Mouse (Mus musculus): ENCODE measurements around the gene Mgat4e. TPM values are rescaled to one million over a fixed set of nuclear protein-coding genes. Genes with fewer than 3 reads are reported as not detected.

Gene Mgat4e
- total RNA-seq, 2 experiments from 2014 or later, result not detected

- no peak for DNase-seq (ENCODE audit: extremely low spot score in 1 of 2, low spot score in 1 of 2)
Observed at GRCm38 (mm10) chr1:134515891-134516290, 33.6 kb downstream of the Mgat4e start.

DNA sequence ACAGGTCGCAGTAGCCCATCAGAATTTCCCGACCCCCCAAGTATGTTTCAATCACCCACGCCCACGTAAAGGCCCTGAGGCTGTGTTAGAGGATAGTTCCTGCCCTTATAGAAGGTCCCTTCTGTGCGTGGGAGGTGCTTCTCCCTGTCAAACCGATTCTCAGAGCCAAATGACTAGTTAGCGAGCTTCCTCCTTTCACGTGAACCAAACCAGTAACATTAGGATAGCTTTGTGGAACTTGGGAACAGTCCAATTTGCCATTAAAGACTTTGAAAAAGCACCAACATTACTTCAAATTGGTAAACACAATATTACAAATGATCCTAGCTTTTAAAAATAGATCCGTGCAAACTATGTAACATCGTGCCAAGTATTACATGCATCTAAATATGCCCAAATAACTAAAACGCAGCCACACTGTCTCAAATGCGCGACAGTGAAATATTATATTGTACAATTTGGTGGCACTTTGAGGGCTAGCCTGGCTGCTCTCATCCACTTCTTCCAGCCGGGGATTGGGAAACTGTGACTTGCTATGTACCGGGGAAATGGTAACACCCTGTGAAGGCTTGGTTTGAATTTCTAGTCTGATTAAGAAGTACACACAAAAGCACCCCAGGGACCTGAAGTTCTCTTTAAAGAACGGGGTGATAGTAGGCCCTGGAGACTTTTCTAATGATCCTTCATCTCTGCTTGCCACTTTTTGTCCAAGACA is 35.4 kb downstream of the Mgat4e start:
- DNase-seq (ENCODE audit: extremely low spot score in 1 of 2, low spot score in 1 of 2), result no peak

DNA sequence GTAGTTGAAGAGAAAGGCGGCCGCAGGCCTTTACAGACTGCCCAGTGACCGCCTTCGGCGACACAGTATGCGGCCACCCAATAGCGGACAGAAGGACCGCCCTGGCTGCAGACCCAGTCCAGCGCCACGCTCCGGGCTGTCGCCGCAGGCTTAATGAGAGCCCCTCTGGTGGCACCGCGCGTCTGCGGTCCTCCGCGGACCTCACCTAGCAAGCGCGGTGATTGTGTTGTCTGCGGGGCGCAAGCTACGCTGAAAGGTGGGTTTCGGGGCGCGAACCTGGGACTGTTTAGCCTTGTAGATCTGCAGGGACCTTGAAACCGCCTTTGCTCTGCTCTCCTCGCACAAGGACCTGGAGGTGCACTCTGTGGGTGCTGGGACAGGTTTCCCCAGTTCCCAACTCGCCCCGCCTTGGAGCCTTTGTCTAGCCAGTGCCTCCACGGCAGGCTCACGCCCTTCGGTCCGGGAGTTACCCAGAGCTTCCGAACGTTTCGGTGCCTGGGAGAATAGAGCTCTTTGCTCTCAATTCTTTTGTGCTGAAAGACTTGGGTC is 36.1 kb downstream of the Mgat4e start:
- no peak for DNase-seq (ENCODE audit: extremely low spot score in 1 of 2, low spot score in 1 of 2)

GRCm38 (mm10) chr1:134512584-134512983 is 36.9 kb downstream of the Mgat4e start:
- DNase-seq (ENCODE audit: extremely low spot score in 1 of 2, low spot score in 1 of 2), result no peak

DNA sequence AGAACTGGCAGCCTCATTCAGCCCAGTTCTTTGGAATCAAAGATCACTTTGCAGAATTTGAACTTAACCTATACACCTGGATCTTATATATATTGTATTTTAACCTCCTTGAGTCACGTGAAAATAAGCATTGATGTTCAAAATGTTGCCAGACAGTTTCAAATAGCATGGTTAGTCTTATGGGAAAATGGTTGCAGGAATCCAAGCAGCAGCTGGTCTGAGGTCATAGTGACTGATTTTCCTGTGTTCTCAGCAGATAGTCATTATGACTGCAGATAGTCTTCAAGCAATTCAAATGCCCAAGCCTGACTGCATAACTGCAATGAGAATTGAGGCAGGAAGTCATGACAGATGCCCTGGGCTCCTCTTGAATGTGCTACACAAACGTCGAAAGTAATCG is 37.3 kb downstream of the Mgat4e start:
- DNase-seq (ENCODE audit: extremely low spot score in 1 of 2, low spot score in 1 of 2), result no peak

DNA sequence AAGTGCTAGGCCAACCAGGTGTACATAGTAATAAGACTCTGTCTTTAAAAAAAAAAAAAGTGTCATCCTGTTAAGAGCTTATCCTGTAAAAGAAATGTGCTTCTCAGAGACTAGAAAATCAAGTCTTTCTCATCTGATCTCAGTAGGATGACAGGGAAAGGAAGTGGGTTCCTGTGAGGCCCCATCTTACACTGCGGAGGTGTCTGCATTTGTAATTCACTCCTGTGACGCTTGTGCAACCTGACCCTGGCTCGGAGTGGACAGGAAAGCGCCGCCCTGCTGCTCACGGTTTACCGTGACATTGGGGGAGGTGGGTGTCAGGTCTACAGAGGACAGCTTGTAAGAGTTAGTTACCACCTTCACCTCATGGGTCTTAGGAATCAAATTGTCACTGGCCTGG is 39.5 kb downstream of the Mgat4e start:
- DNase-seq (ENCODE audit: extremely low spot score in 1 of 2, low spot score in 1 of 2), result no peak

- DNase-seq (ENCODE audit: extremely low spot score in 1 of 2, low spot score in 1 of 2), result no peak
Observed at GRCm38 (mm10) chr1:134506201-134506600, 43.3 kb downstream of the Mgat4e start.

GRCm38 (mm10) chr1:134500916-134501315 is 48.6 kb downstream of the Mgat4e start:
- no peak for DNase-seq (ENCODE audit: extremely low spot score in 1 of 2, low spot score in 1 of 2)

DNA sequence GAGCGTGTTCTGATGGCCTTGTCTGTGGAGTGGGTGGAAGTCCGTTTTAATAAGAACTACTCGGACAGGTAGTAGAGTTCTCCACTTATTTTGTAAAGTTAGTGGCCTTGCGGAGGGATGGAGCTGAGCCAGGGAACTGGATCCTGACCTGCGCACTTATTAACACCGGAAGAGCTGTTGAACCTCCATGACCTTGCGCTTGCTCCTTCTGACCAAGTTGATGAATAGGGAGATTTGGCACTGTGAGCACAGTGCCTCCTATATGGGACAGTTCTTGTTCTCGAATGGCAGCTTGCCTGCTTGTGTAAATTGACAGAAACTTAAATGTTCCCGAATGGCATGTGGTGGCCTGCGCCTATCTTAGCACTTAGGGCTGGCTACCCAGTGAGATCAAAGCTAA is 53.5 kb downstream of the Mgat4e start:
- DNase-seq (ENCODE audit: extremely low spot score in 1 of 2, low spot score in 1 of 2), result no peak

GRCm38 (mm10) chr1:134495216-134495539 is 54.3 kb downstream of the Mgat4e start:
- no peak for DNase-seq (ENCODE audit: extremely low spot score in 1 of 2, low spot score in 1 of 2)

GRCm38 (mm10) chr1:134494428-134495215 is 54.9 kb downstream of the Mgat4e start, which contains the start of gene Rabif:
Gene Rabif, plus strand, starts transcription at chr1:134494648.
- peak; percentile 97 to 98 for DNase-seq (ENCODE audit: extremely low spot score in 1 of 2, low spot score in 1 of 2)

GRCm38 (mm10) chr1:134493956-134494355 is 55.5 kb downstream of the Mgat4e start:
- no peak for DNase-seq (ENCODE audit: extremely low spot score in 1 of 2, low spot score in 1 of 2)

DNA sequence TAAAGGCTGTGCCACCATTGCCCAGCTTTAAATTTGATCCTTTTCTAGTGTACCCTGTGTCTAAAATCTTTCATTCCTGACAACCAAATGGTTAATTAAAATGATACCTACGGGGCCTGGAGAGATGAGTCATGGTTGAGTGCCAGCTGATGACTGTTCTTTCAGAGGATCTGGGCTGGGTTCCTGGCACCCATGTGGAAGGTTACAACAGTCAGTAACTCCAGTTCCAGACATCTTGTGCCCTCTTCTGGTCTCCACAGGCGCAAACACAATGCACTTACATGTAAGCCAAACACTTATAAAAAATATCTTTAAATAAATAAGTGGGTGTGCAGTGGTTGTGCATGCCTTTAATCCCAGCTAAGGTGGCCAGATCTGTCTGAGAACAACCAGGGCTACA is 56.0 kb downstream of the Mgat4e start:
- no peak for DNase-seq (ENCODE audit: extremely low spot score in 1 of 2, low spot score in 1 of 2)

- DNase-seq (ENCODE audit: extremely low spot score in 1 of 2, low spot score in 1 of 2), result no peak
Observed at GRCm38 (mm10) chr1:134492276-134492675, 57.2 kb downstream of the Mgat4e start.

Other genes starting within 250 kb of the Mgat4e start
- gene Ppfia4, start 216.8 kb downstream of the Mgat4e start, total RNA-seq (2021), result 10 to 100 TPM; 69.3 to 78.8 TPM
- 10 to 100 TPM; 73.0 to 91.4 TPM for gene Tmem183a, start 187.7 kb downstream of the Mgat4e start, total RNA-seq (2021)
- not detected for gene 4933406M09Rik, start 163.7 kb downstream of the Mgat4e start, total RNA-seq (2021)
- 10 to 100 TPM; 28.7 to 33.2 TPM for gene Cyb5r1, start 144.1 kb downstream of the Mgat4e start, total RNA-seq (2021)
- 10 to 100 TPM; 58.7 to 61.1 TPM for gene Adipor1, start 134.3 kb downstream of the Mgat4e start, total RNA-seq (2021)
- gene Klhl12, start 94.2 kb downstream of the Mgat4e start, total RNA-seq (2021), result 10 to 100 TPM; 40.2 to 43.8 TPM
- 10 to 100 TPM; 23.6 to 28.2 TPM for gene Rabif, start 55.0 kb downstream of the Mgat4e start, total RNA-seq (2021)
- gene Kdm5b, start 10.5 kb upstream of the Mgat4e start, total RNA-seq (2021), result 10 to 100 TPM; 71.1 to 75.3 TPM
- gene Syt2, start 97.0 kb upstream of the Mgat4e start, total RNA-seq (2021), result 10 to 100 TPM; 22.2 to 23.6 TPM

Measured in layer of hippocampus, postnatal 25 days (tissue).